Mouse (Mus musculus) MEL (cell line): ENCODE measurements around the gene Ficd.

ENCODE experiments used
- CTCF ChIP-seq, 3 experiments: IDR thresholded peaks in 2 of 3; conservative IDR thresholded peaks in 1 of 3; 2 replicates each; pipeline ENCODE4 v1.5.1; 2011 to 2012; ENCODE audit warnings: low read length in 3 of 3, low read depth in 2 of 3, mild to moderate bottlenecking in 2 of 3, improper control_type of control experiment in 1 of 3, inconsistent platforms in 1 of 3, mixed read lengths in 1 of 3, moderate library complexity in 1 of 3; ENCODE audit not compliant: control insufficient read depth in 1 of 3, insufficient read depth in 1 of 3, poor library complexity in 1 of 3, severe bottlenecking in 1 of 3
- GATA1 ChIP-seq: IDR thresholded peaks from 2 replicates; pipeline ENCODE4 v1.6.1; 2011; ENCODE audit warnings: low read depth, low read length, improper control_type of control experiment
- MYC ChIP-seq: IDR thresholded peaks from 2 replicates; pipeline ENCODE4 v1.6.1; 2011; ENCODE audit warnings: low read depth, mild to moderate bottlenecking, low read length, improper control_type of control experiment, moderate library complexity
- RAD21 ChIP-seq: IDR thresholded peaks from 2 replicates; pipeline ENCODE4 v1.6.1; 2011; ENCODE audit warnings: mild to moderate bottlenecking, low read depth, low read length, improper control_type of control experiment

- TF ChIP-seq MYC (no peak), RAD21 (no peak), GATA1 (no peak), CTCF (IDR thresholded peaks at IDR 0.05 in 2 of 3, conservative IDR thresholded peaks at IDR 0.05 in 1 of 3; ENCODE audit: control insufficient read depth in 1 of 3, insufficient read depth in 1 of 3, low read depth in 2 of 3, low read length in 3 of 3, poor library complexity in 1 of 3, severe bottlenecking in 1 of 3) (no peak)
Observed at GRCm38 (mm10) chr5:113693196-113693755, 42.3 kb upstream of the Ficd start.
